Mouse (Mus musculus) liver, adult (tissue): ENCODE results near the gene Akap8l.

ENCODE experiments used
- GATA4 ChIP-seq: IDR thresholded peaks from 2 replicates; pipeline ENCODE4 v1.6.1; 2014; ENCODE audit warnings: mild to moderate bottlenecking, low read length; ENCODE audit not compliant: insufficient replicate concordance

Akap8l gene

DNA sequence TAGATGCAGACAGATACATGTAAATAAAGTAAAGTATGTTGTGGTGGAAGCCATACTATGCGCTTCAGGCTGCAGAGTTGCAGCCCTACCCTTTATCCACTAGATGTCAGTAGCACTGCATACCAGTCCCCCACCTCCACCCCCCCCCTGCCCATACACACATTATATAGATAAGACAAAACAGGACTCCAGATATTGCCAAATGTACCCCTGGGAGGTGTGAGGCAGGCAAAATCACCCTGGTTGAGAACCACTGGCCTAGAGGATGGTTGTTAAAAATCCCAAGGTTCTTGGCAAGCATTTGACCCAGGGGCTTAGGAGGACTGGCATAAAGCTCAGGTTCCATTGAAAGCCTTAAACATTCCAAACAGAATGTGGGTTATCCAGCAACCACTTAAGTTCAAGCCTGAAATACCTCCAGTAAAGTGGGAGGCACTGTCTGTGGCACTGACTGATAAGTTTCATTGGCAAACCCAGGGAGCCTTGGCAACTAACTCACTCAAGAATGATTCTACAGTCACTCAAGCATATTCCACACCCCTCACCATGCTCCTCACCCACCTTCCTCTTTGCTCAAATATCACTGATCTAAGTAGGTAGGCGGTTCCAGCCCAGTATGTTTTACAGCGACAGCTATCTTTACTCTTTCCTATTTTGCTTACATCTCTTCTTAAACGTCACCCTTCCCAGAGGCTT lies 1.2 kb downstream of the Akap8l start:
- no peak for TF ChIP-seq GATA4

DNA sequence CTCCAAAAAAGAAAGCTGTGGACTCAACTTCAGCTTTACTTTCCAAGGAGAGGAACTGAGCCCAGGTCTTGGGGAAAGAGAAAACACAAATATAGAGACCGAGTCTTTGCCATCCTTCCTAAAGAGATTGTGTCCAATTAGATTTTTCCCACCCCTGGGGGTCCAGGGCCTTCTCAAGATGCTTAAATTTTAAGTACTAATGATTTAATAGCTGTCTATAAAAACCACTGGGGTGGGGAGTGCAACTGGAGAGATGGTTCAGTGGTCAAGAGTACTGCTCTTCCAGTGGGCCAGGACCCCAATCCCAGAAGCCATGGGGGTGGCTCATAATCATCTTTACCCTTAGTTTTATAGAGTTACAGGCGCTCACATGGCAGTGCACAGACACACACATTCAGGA lies 2.0 kb downstream of the Akap8l start:
- TF ChIP-seq GATA4, result no peak

DNA sequence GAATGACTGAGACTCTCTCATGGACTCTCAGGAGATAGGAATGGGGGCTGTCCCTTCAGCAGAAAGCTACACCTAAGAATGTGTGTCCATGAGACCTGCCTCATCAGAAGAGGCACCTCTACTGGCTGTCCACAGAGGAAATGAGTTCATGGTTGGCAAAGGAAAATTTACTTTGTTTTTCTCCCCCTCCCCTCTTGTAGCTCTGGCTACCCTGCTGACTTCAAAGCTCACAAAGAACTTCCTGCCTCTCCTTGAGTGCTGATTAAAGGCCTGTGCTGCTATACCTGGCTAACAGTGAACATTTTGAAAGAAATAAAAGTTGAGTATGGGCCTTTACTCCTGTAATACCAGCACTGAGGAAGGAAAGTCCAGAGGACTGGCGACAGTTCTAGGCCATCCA lies 9.3 kb downstream of the Akap8l start:
- no peak for TF ChIP-seq GATA4

DNA sequence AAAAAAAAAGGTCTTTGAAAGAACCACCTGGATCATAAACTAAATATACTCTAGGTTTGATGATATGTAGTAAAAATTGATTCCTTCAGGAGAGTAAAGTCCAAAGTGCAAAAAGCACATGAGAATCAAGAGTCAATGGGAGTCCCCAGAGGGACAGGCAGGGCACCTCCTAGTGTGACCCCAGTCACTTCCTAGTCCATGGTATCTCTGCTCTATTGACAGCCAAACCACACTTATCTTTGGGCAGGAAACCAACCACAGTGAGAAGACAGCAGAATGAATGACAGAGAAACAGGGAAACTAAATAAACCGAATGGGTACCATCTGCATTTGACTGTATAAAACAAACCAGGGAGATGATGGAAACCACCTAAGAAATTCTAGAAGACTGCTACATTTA lies 10.3 kb downstream of the Akap8l start:
- TF ChIP-seq GATA4, result no peak

DNA sequence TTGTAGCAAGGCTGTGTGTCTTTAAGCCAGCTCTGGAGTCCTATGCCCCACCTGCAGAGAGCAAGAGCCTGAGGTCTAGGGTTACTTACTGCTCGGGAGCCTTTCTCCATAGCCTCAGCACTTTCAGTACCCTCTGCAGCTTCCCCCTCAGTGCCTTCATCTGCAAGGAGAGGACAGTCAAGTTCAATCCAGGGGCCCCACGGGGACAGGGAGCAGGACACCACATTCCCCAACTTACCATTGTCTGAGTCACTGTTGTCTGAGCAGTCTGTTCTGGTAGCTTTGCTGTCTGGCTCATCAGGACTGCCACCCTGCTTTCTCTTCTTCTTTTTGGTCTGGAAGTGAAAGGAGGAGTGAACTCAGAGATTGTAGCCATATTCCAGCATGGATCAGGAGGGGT lies 14.5 kb downstream of the Akap8l start:
- no peak for TF ChIP-seq GATA4

DNA sequence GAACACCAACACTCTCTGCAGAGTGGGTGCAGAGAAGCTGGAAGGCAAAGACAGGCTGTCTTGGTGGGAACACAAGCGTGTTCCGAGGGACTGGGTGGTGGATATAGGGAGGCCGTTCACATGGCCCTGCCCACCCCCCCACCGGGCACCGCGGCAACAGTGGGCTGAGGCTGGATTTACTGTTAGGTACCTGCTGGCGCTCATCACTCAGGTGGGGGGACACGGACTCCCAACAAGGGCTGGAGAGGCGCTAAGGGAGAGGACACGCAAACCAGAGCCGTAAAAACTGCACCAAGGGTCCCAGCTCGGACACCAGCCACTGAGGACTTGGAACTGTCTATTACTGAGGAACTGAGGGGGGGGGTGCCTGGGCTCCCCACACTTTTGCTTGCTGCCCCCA lies 15.5 kb downstream of the Akap8l start:
- TF ChIP-seq GATA4, result no peak

DNA sequence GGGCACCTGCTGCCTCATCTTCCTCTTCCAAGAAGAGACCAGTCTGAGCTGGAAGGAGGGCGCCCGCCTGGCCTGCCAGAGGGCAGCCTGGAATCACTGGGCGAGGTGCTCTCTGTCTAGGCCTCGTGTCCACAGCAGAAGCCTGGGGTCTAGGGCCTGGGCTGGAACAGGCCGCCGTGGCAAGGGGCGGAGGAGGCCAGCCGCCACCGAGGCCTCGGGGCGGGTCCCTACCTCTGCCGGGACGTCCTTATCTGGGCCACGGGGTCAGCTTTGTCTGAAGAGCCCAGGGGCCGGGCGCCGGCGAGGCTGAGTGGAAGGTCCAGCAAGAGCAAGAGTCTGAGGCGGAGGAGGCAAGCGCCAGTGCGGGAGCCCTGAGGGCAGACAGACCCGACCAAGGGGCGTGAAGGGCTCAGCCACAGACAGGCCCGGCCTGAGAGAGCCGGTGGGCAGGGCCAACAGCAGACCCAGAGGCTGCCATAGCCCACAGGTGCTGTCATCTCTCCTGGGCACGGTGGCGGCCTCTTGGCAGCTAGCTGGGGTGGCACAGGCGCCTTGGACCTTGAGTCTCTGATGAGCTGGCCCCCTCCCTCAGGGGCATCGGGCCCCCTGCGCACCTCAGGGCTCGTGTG lies 16.6 kb downstream of the Akap8l start:
- TF ChIP-seq GATA4, result no peak

DNA sequence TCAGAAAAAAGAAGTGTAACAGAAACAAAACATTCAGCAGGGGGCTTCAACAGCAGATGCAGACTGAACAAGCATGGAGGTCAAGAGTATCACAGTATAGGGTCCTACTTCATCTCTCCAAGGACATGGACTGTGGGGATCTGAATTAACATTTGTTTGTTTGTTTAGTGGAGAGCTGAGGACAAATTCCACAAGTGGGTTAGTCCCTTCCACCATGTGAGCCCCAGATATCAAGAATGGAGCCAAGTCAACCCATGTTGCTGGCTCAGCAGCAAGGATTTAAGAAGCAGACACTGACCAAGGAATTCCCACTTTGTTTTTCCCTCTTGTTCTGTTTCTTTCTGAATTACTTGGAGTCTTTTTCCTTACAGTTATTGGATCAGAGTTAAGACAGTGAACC lies 22.9 kb downstream of the Akap8l start:
- TF ChIP-seq GATA4, result no peak

DNA sequence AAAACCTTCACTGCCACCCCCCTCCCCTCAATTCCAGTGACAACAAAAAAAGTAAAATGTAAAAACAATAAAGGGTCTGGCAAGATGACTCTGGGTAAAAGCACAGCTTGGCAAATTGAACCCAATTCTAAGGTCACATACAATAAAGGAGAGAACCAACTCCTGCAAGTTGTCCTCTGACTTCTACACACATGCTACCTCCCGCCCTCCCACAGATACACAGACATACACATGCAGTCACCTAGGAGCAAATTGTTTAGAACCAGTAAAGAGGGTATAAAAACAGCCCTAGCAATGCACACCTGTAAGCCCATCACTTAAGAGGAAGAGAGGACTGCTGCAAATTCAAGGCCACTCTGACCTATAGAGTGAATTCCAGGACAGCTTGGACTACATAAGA lies 27.6 kb downstream of the Akap8l start:
- TF ChIP-seq GATA4, result no peak

DNA sequence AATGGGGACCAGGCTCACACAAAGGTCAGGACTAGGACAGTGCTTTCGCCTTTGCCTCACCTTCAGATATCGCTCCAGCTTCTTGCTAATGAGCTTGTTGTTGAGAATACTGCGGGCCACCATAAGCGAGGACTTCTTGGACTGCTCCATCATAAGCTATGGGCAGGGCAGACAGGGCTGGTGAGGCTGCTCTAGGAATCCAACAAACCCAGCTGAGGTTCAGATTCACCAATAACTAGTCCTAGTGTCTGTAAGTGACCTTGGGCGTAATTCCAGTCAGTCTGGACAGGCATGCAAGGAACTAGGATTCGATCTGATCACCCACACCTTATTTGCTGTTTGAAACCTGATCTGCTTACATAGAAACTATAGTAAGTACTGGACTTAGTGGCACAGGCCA lies 28.6 kb downstream of the Akap8l start:
- TF ChIP-seq GATA4, result no peak

DNA sequence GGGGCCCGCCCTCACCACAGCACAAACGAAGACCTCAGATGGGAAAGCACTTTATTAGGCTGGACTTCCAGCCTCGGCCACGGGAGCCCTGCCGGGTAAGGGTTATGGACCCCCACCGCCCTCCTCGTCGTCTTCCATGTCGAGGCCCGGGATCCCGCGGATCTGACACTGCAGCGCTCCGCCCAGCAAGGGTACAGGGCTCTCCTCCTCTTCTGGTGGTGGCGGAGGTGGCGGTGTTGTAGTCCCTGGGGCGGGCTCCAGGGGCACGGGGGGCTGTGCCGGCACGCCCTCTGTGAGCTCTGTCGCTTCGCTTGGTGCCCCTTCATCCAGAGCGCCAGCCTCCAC lies 29.0 kb downstream of the Akap8l start:
- no peak for TF ChIP-seq GATA4

DNA sequence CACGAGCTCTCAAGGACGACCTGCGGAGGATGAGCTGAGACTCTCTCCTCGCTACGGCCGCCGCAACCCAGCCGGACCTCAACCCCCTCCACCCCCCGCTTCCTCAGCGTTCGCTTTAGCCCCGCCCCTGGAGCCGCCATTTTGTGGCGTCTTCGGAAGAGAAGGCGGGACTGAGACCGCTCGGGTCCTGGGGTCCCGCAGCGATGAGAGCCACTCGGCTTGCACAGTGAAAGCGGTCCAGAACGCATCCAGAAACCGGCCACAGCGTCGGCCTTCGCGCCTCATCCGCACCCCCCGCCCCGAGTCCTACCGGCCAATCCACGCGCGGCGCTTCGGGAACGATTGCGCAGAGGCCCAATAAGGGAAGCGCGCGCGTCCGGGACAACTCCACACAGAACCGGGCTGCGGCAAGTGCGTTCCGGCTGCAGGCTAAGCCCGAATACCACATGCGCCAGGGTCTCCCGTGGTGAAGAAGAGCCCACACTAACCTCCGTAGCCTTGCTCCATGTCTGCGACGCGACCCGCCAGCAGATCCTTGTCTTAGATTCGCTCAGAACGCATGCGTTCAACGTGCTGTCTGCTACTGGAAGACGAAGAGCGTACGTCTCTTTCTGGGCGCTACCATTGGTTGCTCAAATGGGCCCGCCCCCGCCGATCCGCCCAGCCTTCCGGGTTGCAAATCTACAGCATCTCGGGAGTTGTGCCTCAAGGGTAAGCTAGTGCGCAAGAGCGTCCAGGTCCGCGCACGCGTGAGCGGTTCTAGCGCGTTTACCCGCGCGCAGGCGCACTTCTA lies 29.6 kb downstream of the Akap8l start, which contains the start of gene Akap8:
TSS of gene Akap8 (minus strand) at position 642 of the 793 bp plus-strand sequence.
- TF ChIP-seq GATA4, result peak; percentile 75; the same call in 1 of the 2 replicates

DNA sequence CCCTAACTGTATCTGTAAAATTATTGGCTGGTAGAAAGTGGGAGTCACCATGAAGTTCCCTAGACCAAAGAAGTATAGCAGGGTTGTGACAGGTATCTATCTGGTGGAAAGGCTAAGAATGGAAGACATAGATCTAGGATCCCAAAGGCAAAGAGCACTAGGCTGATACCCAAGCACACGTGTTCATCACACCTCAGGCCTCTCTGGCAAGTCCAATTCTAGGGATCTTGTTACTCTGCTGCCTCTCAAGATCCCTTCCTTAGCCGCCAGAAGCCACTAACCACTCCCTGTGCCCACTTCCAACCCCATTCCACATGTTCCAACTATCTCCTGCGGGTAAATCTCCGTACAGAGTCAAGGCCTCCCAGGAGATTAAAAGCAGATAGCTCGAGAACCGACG lies 30.5 kb downstream of the Akap8l start:
- no peak for TF ChIP-seq GATA4

DNA sequence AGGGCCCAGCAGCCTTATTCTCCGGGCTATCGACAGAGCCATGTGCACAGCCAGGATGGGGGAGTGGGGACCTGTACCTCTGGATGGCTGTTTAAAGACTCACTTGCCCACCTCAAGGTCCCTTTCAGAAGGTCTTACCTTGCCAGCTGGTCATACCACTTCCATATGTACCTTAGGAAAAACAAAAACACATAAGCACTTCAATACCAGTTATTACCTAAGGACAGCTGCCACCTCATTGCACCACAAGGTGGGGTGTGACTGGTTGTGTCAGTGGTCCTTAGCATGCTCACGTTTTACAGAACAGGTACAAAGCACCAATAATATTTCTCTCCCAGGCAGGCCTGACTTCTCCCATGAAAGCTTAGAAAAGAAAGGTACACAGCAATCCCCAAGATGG lies 32.7 kb downstream of the Akap8l start:
- no peak for TF ChIP-seq GATA4

DNA sequence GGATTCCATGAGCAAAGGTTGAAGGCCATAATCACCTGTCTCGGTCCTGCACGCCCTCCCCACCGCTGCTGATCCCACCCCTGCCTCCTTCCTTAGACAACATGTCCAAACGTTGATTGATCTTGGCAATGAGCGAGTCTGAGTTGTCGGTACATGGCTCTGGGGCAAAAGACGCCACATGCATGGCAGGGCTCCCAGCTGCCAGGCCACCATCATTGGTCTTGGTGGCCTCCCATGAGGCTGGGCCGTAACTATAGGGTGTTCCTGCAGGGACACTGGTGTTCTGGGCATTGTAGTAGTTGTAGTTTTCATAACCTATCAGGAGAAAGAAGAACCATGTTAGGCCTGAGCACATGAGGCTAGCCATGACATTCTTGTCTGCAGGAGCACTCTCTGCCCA lies 33.4 kb downstream of the Akap8l start:
- TF ChIP-seq GATA4, result no peak

DNA sequence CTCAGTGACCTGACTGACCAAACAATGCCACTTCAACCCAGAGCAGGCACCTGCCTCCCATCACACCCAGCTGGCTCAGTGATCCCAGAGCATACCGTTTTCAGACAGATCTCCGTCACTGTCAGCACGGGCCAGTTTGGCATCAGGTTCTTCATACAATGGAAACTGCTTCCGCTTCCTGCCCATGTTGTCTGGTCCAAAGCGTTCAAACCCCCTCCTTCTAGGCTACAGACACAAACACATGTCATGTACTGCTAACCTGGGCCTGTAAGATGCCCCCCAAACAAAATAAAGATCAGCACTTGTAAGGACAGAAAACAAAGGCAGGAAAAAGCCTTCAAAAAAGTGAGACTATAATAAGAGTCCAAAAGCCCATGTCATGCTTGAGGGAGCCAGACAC lies 34.8 kb downstream of the Akap8l start:
- TF ChIP-seq GATA4, result no peak

DNA sequence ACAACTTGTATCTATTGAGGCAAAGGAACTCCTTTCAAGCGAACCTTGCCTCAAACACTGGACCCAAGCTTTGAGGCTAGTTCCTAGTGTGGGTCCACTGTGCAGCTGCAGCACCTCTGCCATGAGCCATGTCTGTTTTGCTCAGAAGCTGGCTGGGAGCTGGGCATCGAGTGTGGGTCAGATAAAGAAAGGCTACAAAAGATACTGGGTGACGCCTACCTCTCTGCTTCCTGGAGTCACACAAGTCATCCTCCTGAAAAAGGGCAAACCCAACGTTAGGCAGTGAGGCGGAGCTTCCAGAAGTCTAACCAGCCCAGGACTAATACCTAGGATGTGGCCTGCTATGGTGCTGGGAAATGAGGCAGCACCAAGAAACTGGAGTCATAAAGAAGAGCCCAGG lies 36.5 kb downstream of the Akap8l start:
- TF ChIP-seq GATA4, result no peak

DNA sequence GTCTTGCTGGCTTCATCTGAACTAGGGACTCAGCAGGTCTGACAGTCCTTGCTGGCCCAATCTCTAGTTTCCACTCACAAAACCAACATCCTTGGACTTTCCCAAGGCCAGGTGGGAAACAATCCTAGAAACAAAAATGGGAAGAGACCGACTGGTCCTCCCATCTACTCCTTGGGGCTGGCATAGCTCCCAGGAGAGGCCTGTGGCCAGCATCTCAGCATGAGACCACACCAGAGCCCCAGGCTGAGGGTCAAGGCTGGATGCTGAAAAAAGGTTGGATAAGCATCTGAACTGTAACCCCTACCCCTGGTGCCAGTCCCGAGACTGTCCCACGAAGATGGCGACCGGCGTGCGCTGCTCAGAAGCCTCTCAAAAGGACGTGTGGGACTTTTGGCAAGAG lies 37.6 kb downstream of the Akap8l start:
- TF ChIP-seq GATA4, result no peak
